Mouse (Mus musculus): ENCODE data around the gene Pop7. TPM values are rescaled to one million over a fixed set of nuclear protein-coding genes. Genes with fewer than 3 reads are reported as not detected.

Gene Pop7
- polyA plus RNA-seq (2012; rRNA removed), result 70.9 and 72.2 TPM in 2 replicates

GRCm38 (mm10) chr5:137501709-137502666, at the start of gene Pop7:
Gene Pop7, minus strand, starts transcription at chr5:137502518.

GRCm38 (mm10) chr5:137533117-137533827, 31.0 kb upstream of the Pop7 start, which contains the start of the genes Epo and Gnb2:
Gene Epo, minus strand, starts transcription at chr5:137533242.
Gene Gnb2, minus strand, starts transcription at chr5:137533510.

GRCm38 (mm10) chr5:137518436-137518835, 16.1 kb upstream of the Pop7 start, which contains the start of gene Gigyf1:
Gene Gigyf1, plus strand, starts transcription at chr5:137518548.

GRCm38 (mm10) chr5:137476964-137477363, 25.4 kb downstream of the Pop7 start, which contains the start of gene Zan:
Gene Zan, minus strand, starts transcription at chr5:137477064.

Other genes with a start within 250 kb of the Pop7 start
- gene Ache, start 215.0 kb downstream of the Pop7 start, polyA plus RNA-seq (2012; rRNA removed), result 47.9 and 50.7 TPM in 2 replicates
- gene Ufsp1, start 207.9 kb downstream of the Pop7 start, polyA plus RNA-seq (2012; rRNA removed), result 14.0 and 15.7 TPM in 2 replicates
- 185 and 194 TPM in 2 replicates for gene Srrt, start 194.8 kb downstream of the Pop7 start, polyA plus RNA-seq (2012; rRNA removed)
- gene Trip6, start 188.1 kb downstream of the Pop7 start, polyA plus RNA-seq (2012; rRNA removed), result 14.2 and 15.1 TPM in 2 replicates
- 31.4 and 33.2 TPM in 2 replicates for gene Slc12a9, start 168.9 kb downstream of the Pop7 start, polyA plus RNA-seq (2012; rRNA removed)
- gene Ephb4, start 152.4 kb downstream of the Pop7 start, polyA plus RNA-seq (2012; rRNA removed), result 8.0 and 9.6 TPM in 2 replicates
- gene Zan, start 25.5 kb downstream of the Pop7 start, polyA plus RNA-seq (2012; rRNA removed), result 0.45 and 0.57 TPM in 2 replicates
- gene Gigyf1, start 16.0 kb upstream of the Pop7 start, polyA plus RNA-seq (2012; rRNA removed), result 50.1 and 51.6 TPM in 2 replicates
- not detected in 2 replicates for gene Epo, start 30.7 kb upstream of the Pop7 start, polyA plus RNA-seq (2012; rRNA removed)
- gene Gnb2, start 31.0 kb upstream of the Pop7 start, polyA plus RNA-seq (2012; rRNA removed), result 906 and 968 TPM in 2 replicates
- 310 and 353 TPM in 2 replicates for gene Actl6b, start 51.0 kb upstream of the Pop7 start, polyA plus RNA-seq (2012; rRNA removed)
- gene Tfr2, start 67.3 kb upstream of the Pop7 start, polyA plus RNA-seq (2012; rRNA removed), result 13.6 and 15.5 TPM in 2 replicates
- gene Mospd3, start 98.5 kb upstream of the Pop7 start, polyA plus RNA-seq (2012; rRNA removed), result 70.8 and 83.0 TPM in 2 replicates
- 16.1 and 32.8 TPM in 2 replicates for gene Pcolce, start 111.3 kb upstream of the Pop7 start, polyA plus RNA-seq (2012; rRNA removed)
- gene Fbxo24, start 126.5 kb upstream of the Pop7 start, polyA plus RNA-seq (2012; rRNA removed), result 0.16 and 0.23 TPM in 2 replicates
- 9.6 and 11.4 TPM in 2 replicates for gene Lrch4, start 126.6 kb upstream of the Pop7 start, polyA plus RNA-seq (2012; rRNA removed)
- gene Gm20605, start 126.7 kb upstream of the Pop7 start, polyA plus RNA-seq (2012; rRNA removed), result 10.2 and 10.7 TPM in 2 replicates
- 17.5 and 20.8 TPM in 2 replicates for gene Sap25, start 138.8 kb upstream of the Pop7 start, polyA plus RNA-seq (2012; rRNA removed)
- 0.11 and 0.12 TPM in 2 replicates for gene Irs3, start 143.2 kb upstream of the Pop7 start, polyA plus RNA-seq (2012; rRNA removed)
- gene Agfg2, start 182.2 kb upstream of the Pop7 start, polyA plus RNA-seq (2012; rRNA removed), result 21.1 and 22.9 TPM in 2 replicates
- gene Nyap1, start 239.1 kb upstream of the Pop7 start, polyA plus RNA-seq (2012; rRNA removed), result 180 and 212 TPM in 2 replicates
- 68.3 and 79.4 TPM in 2 replicates for gene Tsc22d4, start 243.2 kb upstream of the Pop7 start, polyA plus RNA-seq (2012; rRNA removed)

Measured in central nervous system, embryonic 18 days (tissue).